Mouse (Mus musculus) c-Kit-positive CD71-negative TER-119-negative erythroid progenitor cells, embryonic 14.5 days (primary cell): ENCODE results near the gene Slc37a2.
"Not testable (repeated sequence)": the region's sequence is repeated elsewhere in the genome, so short reads cannot be mapped to it uniquely, and the experiment has no call there.

Source experiments
- DNase-seq: peaks from one replicate; pipeline ENCODE4 v3.0.0-alpha.2; 2013; ENCODE audit warnings: low read depth

Slc37a2 gene

DNA sequence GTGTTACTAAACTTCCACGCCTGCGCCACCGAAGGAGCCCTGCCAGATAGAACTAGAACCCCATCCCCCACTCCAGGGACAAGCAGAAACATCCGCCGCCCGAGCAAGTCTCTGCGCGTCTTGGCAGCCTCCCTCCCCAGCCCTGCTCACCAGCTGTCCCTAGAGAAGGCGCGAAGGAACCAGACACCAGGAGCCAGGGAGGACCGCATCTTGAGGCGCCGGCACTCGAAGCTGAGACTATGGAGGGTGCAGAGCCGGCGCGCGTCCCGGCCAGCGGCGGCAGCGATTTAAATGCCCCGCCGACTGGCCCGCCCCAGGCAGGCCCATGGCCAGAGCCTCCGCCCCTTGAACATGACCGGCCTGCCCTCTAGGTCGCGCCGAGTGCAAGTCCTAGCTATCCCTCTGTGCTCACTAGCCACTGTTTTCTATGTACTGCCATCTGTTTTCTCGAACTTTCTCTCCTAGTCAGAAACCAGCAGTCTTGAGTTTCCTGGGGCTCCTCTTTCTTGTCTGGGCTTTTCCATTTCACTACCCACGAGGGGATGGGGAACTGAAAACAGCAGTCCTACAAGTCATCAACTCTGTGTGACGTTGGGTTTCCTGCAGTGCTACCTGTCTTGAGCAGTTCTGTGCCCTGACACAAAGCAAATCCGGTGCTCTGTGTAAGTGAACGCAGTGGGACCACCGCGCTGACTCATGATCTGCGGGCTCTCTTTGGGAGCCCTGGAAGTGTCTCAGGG, at the start of gene Slc37a2:
Gene Slc37a2 (minus strand): TSS at position 590 of the 740 bp plus-strand sequence.
- peak; percentile 26 for DNase-seq

DNA sequence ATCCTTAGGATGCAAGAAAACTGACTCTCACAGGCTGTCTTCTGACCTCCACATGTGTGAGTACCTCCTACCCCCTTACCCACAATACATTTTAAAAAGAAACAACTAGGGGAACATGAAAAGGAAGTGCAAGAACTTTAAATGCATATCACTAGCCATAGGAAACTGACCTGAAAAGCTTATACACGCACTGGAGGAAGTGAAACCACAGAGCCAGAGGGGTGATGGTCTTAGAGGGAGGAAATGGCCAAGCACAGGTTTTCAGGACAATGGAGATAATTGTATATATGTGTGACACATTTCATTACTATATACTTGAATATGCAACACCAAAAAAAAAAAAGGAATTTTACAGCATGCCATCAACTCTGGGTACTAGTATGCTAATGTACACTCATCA, 46.2 kb upstream of the Slc37a2 start:
- no peak for DNase-seq

DNA sequence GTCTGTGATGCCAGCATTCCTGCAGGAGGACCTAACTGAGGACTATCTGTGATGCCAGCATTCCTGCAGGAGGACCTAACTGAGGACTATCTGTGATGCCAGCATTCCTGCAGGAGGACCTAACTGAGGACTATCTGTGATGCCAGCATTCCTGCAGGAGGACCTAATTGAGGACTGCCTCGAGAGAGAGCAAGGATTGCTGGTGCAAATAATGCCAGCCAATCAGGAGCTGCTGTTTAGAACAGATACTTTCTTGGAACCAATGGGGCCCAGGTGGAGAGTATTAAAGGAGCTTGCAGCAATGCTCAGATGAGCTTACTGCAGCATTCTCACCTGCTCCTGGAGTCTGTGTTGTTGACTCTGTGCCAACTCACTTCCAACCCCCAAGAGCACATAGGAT, 45.0 kb upstream of the Slc37a2 start:
- DNase-seq: not testable (repeated sequence)

- no peak for DNase-seq
Observed at GRCm38 (mm10) chr9:37295586-37295985, 40.0 kb upstream of the Slc37a2 start.

DNA sequence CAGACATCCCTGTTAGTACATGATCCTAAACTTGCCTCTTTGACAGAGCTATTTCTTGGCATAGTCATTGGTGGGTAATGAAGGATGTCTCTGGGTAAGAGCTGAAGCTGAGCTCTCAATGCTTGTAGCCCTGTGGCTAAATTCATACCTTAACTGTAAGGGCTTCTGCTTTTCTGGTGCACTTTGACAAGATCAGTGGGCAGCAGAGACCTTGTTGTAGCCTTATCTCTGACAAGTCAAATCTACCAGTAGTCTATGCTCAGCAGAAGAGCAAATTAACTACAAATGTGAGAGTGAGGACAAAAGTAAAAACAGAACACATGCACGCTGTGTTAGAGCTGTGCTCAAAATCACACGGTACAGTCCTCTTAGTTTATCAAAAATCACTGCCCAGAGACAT, 11.1 kb upstream of the Slc37a2 start:
- no peak for DNase-seq

DNA sequence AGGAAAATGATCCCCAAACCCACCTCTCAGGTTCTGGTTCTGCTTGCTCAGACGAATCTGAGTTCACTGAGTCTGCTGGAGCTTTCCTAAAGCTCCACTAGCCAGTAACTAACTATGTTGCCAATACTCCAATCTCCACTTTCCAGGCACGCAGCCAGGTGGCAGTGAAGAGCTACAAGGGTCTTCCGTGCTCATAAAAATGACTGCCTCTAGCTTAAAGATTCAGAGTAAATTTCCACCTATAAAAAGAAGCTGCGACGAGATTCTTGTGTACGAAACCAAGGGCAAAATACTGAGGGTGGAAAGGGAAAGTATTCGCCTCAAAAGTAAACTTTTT, 319 bp upstream of the Slc37a2 start:
- DNase-seq: peak; percentile 26

- DNase-seq: no peak
Observed at GRCm38 (mm10) chr9:37254531-37255110, 917 bp downstream of the Slc37a2 start.

- no peak for DNase-seq
Observed at GRCm38 (mm10) chr9:37250631-37251030, 4.9 kb downstream of the Slc37a2 start.

DNA sequence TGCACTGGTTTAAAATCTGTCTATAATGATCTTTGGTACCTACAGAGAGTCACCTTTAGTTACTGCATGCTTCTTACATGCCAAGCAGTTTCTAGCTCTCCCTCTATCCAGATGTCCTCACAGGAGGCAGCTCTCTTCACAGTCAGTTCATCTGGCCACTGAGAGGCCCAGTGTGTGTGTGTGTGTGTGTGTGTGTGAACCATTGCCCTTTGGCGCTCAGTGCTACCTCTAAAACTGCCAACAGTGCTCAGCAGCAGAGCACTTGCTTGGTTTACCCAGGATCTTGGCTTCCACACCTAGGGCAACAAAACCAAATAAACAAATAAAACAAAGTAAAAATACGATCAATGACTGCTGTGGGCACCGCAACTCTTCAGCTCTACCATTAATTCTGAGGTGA, 5.6 kb downstream of the Slc37a2 start:
- no peak for DNase-seq

- DNase-seq: no peak
Observed at GRCm38 (mm10) chr9:37248381-37248906, 7.1 kb downstream of the Slc37a2 start.

- peak; percentile 48 for DNase-seq
Observed at GRCm38 (mm10) chr9:37247429-37247828, 8.1 kb downstream of the Slc37a2 start.

- no peak for DNase-seq
Observed at GRCm38 (mm10) chr9:37245810-37246209, 9.7 kb downstream of the Slc37a2 start.

DNA sequence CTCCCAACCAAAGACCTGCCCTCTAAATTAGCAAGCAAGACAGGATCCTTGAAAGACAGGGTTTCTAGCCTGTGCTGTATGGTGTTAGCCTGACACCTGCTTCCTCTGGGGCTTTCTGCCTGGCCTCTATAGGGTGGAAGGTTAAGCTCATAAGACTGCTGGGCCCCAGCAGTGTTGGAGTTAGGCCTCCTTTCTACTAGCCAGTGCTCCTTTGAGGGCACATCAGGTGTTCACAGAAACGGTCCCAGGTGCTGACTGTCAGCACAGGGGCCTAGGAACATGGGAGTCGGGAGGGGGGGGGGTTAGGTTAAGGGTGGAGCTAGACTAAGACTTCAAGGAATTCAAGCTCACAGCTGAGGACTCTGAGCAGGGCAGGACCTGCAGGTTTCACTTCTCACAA, 10.1 kb downstream of the Slc37a2 start:
- DNase-seq: no peak

DNA sequence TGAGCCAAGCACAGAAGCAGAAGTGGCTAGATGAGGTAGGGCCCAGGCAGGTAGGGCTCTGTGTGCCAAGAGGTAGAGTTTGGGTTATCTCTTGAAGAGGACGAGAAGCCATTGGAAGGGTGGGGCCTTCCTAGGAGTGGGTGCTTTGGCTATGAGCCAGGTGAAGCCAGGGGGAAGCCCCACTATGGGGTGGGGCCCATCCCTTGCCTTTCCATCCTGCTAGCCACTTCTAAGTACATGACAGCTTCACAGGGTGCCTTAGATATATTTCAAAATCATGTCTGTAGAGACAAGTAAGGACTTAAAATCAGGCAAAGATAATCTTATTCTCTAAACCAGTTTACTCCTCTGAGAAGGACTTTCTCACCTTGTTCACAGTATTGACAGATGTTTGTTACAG, 10.9 kb downstream of the Slc37a2 start:
- no peak for DNase-seq

GRCm38 (mm10) chr9:37242764-37243163, 12.8 kb downstream of the Slc37a2 start:
- no peak for DNase-seq

- no peak for DNase-seq
Observed at GRCm38 (mm10) chr9:37235951-37236737, 19.4 kb downstream of the Slc37a2 start.

- DNase-seq: no peak
Observed at GRCm38 (mm10) chr9:37232201-37233195, 23.0 kb downstream of the Slc37a2 start.

- no peak for DNase-seq
Observed at GRCm38 (mm10) chr9:37230486-37231195, 24.9 kb downstream of the Slc37a2 start.

DNA sequence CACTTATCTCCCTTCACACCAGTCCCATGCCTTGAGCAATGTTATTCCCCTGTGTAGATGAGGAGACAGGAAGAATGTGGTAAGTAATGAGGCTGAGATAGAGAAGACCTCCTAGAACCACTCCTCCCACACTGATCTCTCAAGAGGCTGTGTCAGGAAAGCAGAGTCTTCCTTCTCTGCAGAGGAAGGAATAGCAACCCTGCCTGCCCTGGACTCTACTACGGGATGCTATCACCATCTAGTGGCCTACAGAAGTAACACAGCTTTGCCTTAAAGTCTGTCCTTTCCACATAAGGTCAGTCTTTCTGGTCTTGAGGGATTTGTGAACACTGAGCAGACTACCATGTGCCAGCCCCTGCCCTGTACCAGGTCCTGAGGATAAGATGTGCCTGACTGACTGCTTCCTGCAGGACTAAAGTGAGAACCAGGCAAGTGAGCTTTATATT, 25.6 kb downstream of the Slc37a2 start:
- DNase-seq: peak; percentile 46

DNA sequence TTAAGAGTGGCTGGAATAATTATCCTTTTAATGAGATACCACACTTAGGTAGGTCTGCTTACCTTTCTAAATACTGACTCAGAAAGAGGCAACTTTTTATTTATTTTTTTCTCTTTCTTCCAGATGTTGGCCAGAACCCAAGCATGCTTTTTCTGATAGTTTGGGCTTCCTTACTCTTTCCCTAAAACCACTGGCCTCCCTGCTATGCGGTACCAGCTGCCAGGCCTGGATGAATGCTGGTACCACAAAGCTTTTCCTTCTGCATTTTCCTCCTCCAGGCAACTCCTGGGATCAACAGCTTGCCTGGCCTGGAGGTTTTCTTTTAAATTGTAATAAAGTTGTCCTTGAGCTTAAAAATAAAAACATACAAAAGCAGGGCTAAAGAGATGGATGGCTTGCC, 30.0 kb downstream of the Slc37a2 start:
- no peak for DNase-seq

DNA sequence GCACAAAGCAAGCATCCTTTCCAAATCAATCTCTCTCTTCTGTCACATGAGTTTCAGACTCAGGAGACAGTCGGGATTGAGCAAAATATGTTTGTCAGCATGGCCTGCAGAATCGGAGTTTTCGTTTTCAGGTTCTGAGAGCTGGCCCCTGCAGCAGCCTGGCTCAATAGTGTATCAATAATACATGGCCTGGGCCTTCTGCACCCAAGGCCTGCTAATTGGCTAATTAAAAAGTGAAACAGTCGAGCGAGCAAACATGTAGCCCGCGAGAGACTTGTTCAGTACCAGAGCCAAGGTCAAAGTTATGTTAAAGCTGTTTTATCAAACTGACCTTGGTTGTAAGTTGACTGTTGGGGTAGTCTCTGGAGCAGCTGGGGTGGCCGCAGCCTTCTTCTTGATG, 34.8 kb downstream of the Slc37a2 start:
- DNase-seq: no peak
